Mouse (Mus musculus): ENCODE results near the gene Nhsl1.
"Not testable (repeated sequence)": the region's sequence is repeated elsewhere in the genome, so short reads cannot be mapped to it uniquely, and the experiment has no call there.

Gene Nhsl1

DNA sequence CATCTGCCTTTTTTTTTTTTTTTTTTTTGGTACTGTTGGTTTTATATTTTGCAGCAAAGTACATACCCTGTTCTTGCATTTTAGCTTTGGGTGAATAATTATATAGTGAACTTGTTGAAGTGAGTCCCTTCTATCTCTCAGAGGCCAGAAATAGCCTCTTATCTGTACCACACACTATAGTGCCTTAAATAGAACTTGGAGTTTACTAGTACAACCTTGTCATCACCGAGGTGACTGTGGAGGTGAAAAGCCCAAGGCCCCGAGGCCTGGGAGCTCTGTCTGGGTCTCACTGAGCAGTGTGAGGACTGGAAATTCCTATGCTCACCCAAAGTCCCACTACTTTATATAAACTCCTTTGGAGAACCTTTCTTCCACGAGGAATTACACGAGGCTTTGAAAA is 128.5 kb downstream of the Nhsl1 start:
- DNase-seq = no peak

DNA sequence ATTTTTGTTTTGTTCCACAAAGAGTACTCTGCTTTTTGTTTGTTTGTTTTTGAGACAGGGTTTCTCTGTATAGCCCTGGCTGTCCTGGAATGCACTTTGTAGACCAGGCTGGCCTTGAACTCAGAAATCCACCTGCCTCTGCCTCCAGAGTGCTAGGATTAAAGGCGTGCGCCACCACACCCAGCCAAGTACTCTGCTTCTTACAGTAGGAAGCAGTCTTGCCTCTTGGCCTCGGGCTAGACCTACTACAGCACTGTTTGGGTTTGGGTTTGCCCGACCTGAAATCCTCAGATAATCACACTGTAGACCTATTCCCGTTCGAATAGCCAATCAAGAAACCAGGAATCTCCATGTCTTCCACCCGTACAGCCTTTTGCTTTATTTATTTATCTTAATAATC is 130.1 kb downstream of the Nhsl1 start:
- not testable (repeated sequence) for DNase-seq

DNA sequence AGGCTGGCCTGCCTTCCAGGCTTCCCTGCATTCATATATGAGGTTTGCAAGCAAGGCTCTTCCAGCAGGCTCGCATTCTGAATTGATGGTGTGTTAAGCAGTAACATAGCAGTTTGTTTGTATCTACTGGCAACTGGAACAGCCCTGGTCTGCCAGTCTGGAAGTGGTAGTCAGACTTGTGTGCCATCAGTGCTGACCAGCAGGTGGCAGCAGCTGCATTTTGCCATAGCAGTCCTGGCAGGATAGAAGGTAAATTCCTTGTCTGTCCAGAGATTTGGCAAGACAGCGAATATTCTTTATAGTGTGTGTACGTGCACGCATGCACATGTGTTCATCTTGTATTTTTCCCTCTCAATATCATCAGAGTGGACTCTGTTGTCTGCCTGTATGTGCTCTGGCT is 134.6 kb downstream of the Nhsl1 start:
- peak; percentile 92 for DNase-seq

DNA sequence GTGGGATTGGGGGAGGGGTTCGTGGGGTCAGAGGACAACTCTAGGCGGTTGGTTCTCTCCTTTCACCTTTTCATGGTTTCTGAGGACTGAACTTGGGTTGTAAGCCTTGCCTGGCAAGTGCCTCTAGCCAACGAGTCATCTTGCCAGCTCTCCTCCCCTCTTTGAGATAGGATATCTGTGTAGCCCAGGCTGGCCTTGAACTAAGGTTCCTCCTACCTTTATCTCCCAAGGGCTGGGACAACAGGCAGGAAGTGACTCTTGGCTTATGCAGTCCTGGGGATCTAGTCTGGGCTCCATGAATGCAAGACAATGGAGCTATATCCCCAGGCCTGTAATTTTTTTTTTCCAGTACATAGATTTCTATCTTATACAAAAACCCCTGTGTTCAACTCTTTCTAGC is 135.4 kb downstream of the Nhsl1 start:
- no peak for DNase-seq

DNA sequence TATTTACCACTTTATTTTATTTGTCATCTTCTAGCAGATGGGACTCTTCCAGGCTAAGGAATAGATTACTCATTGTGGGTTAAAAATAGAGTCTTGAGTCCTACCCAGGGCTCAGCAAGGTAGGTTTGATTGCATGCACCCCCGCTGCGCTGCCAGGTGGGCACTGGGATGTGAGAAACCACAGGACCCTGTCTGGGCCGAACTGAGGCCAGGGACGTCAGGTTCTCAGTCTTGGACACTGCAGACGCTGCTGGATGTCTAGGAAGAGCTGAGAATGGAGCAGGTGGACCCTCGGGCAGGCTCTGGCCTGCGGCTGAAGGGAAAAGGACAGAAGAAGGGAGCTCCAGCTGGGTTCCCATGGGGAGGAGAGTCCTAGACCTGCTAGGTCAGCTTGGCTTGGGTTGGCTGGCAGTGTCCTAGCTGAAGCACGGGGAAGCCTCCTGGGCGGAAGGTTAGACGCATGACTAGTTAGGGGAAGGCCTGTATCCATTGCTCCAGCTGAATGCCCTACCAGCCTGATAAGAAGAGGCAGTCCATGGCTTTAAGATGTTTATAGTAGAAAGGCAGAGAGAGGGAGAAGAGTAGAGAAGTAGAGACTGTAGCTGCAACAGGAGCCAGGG is 136.6 kb downstream of the Nhsl1 start:
- DNase-seq = no peak

DNA sequence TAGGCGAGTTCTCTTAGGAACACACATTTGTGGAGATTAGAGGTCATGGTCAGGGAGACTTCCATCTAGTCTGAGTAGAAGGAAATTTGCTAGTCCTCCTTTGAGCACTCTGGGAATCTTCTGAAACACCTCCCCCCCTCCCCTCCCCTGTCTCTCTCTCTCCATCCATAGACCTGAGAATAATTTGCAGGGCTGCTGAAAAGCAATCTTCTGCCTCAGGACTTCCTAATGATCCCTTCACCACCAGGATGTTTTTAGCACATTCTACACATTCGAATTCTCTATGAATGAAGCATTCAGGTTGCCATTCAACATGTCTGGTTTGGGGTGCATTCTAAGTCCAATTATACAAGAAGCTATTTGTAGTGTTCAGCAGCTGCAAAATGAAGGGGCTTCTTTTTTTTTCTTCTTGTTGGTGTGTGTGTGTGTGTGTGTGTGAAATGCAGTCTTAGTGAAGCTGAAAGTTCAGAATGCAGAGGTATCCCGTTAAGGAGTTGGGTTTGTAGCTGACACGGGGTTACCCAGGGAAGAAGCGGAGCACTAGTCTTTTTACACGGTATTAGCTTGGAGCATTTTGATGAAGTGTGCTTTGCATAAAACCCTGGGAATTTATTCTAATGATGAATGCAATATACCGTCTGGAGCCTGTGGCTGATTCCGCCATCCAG is 139.2 kb downstream of the Nhsl1 start:
- DNase-seq = no peak

DNA sequence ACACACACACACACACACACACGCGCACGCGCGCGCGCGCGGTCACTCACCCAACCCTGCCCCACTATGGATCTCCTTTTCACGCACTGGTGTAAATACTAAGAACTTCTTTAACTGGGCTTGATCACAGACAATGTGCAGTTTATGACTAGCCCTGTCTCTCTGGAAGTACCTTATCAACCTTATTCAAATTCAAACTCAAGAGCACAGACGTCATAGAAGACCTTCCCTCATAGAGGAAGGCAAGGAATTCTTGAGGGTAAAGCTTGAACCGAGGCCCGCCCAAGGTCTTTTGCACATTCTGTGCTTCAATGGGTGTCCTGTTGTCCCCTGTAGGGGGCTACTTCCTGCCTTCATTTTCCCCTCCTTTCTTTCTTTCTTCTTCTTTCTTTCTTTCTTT is 142.6 kb downstream of the Nhsl1 start:
- DNase-seq = no peak

DNA sequence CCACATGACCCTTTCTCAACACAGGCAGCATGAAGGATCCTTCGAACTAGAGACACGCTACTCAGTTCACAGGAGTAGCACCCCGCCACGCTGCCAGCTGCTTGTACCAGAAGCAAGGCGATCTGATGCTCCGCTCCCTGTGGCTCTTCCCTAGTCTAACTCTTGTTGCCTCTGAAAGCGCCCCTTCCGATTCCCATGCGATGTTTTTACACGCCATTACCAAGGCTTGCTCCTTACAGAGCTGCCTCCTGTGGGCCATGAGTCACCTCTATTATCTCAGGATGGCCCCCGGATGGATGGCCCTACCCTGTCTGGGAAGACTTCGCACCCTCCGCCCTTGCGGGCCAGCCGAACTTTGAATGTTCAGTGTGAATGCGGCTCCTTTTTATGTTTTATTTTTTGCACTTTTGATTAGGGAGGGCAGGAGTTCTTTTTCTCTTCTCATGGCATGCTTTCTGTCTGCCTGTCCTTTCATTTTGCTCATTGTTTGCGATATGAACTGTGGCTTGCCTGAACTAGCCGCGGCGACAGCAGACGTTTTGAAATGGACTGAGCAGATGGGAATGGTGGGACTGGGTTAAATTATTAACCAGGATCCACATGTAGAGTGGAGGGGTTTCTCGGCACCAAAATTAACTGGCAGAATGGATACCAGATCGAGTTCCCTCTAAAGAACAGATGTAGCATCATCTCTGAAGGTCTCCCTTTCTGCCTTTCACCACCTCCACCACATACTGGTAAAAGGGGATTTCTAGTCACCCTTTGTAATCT is 144.5 kb downstream of the Nhsl1 start:
- DNase-seq = no peak

DNA sequence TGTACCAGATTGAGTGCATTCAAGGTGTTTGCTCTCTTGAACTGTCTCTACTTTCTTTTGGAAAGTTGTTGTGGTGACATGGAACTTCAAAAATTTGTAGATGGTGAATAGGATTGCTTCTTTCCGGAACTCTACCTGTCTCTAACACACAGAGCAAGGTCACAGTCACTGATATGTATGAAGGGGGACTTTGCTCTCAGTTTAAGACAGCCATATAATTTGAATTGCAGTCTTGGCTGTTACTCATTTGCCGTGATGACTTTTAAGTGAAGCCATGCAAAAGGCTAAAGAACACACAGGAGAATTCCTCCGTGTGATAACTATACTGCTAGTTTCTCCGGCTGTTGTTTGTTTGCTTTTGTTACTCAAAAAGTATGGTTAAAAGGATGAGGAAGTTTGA is 149.6 kb downstream of the Nhsl1 start:
- no peak for DNase-seq

DNA sequence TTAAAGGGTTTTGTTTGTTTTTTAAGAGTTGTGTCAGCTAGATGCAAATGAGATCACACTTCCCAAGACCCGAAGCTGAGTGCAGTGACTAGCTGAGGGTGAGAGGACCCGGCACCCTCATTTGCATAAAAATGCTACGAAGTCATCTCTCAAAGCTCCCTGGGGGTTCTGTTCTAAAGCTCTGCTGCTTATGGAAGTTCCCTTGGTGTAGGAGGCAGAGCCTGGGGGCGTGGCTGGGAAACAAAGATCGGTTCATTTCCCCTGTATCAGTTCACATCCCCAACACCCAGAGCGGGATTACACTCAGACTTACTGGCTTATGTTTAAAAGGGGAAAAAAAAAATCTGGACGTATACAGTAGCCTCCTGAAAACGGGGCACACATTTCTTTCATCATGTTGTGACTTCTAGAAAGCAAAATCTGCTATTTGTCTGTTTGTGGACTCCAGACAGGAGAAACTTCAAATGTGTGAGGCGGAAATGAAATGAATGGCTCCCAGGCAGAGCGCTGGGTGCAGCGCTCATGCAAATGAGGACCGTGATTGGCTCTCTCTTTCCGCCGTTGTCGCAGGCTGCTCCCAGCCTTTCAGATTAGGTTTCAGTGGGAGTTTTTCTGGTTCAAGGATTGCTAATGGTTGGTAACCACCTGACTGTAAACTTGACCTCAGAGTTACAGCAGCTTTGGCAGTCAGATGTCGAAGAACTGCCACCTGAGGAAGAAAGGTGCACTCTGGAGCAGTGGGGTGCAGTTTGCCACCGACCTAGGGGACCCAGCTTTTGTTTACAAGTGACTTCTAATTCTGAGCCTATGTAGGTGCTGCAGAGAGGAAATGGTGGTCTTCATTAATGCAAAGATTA is 150.7 kb downstream of the Nhsl1 start:
- peak; percentile 58 for DNase-seq

DNA sequence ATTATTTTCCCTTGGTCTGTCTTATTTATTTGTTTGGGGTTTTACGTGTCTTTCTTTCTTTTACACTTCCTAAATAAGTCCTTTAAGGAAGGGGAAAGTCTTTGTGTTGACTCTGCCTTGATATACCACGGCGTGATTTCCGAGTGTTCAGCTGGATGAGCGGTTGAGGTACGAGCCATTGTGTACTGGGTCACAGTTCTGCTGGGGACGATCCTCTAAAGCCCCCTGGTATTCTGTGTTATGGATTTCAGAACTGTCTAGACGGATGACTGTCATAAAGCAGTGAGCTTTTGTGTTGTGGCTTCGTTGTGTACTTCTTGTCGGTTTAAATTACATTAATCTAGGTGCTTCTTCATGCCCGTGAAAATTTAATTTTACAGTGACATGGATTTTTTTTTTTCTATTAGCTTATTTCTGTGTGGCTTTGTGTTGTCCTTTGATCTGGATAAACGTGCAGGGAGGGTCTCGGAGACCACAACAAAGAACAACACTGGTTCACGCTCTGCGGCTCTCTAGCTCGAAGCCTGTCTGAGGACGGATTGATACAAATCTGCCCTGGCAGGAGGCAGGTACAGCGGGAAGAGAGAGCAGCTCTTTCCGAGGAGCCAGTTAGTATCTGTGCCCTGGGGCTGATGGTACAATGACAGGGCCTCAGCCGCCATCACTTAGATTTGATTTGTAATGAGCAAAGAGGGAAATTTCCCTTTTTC is 151.7 kb downstream of the Nhsl1 start:
- DNase-seq = no peak

DNA sequence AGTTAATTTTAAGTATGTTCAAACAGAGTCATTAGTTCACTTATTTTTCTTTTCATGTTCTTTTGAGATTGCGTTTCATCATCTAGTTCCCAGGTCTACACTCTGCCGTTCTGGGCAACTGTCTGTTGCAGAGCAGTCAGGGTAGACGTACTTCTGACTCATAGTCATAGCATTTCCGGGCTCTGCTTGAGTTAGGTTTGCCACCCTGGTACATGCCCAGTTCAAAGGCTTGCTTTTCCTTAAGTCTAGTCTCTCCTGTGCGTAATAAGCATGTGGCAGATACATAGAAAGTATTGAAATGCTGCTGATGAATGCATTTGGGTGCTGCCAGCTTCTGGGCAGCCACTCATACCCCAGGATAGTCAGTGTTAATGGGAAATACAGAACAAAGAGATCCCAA is 152.9 kb downstream of the Nhsl1 start:
- DNase-seq = no peak

DNA sequence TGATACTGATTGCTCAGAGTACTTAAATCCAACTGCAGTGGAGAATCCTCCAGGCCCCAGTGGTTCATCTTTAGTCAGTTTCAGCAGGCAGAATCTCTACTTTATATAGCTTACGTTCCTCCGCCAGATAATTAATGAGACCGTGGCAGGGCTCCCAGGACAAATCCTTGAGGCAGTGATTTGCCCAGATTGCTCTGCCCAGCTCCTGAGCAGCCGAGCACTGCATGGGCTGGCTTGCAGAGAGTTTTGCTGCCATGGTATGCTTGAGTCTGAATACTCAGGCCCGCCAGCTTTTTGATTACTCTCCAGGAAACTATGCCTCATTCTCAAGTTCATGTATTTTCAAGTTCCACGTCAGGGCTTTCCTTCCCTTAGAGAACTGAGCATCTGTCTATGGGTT is 156.3 kb downstream of the Nhsl1 start:
- DNase-seq = no peak

DNA sequence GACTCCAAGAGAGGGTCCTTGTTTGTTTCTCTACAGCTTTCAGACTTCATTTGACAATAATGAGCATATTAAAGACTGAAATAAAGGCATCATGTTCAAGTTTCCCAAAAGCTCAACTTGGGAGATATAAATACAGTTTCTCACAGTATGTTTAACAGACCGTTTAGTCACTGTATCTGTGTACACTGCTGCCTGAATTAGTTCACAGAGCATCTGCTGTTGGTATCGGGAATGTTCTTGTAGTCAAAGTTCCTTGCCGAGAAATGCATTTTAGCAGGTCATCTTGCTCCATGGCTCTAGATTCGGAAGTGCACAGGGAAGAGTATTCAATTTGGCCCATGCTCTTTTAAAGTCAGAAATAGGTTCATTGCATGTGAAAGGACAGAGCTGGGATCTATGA is 159.5 kb downstream of the Nhsl1 start:
- no peak for DNase-seq

DNA sequence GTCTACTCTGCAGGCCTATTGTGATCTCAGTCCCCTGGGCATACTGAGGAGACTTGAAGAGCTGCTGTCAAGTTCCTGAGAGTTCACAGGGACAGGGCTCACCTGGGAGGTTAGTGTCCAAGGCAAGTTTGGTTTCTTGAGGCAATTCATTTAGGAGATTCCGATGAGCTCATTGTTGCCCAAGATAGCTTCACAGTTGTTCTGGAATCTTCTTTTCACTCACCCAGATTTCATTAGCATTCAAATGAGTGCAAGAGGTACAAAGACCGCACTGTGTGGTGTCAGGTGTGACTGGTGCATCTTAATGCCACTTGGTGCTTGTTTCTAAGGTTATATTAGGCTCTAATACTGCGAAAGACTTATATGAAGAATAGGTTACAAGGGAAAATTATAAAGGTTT is 160.5 kb downstream of the Nhsl1 start:
- DNase-seq = no peak

DNA sequence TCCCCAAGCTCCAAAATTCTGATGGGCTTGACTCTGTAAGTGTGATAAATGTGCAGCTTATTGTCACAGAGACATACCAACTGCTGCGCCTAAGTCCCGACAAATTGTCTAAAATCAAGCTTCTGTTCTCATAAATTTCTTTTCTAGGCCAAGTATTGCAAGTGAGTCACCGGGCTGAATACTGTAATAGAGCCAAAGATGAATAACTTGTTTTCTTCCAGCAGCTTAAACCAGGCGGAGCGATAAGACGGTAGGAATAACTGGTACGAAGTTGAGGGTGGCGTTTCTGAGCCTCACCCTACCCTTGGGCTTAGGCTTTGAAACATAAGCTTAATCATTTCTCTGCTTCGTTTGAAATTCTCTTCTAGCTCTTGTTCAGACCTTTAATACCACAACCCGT is 162.1 kb downstream of the Nhsl1 start:
- no peak for DNase-seq

DNA sequence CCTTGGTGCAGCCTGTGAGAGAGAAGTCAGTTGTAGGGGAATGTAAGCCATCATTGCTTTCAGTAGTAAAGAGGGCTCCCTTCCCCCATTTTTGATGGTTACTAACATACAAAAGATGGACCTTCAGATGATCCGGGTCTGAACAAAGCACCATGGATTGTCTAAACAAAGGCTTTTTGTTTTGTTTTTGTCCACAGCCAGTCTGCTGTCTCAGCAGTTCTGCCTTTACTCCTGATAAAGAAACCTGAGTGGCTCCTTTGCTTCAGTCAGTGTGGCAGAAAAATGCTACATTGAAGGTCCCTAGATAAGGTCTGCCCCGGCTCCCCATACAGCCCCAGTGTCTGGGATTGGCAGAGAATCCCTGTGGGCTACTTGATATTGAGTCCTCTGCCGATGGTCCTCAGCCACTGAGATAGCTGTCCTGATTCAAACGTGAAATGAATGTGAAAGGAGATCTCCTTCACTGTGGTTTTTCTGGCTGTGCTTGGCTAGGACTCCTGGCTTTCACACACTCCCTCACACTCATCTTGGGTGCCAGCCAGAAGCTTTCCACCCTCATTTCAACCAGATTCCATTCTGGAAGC is 163.9 kb downstream of the Nhsl1 start:
- peak; percentile 54 for DNase-seq

DNA sequence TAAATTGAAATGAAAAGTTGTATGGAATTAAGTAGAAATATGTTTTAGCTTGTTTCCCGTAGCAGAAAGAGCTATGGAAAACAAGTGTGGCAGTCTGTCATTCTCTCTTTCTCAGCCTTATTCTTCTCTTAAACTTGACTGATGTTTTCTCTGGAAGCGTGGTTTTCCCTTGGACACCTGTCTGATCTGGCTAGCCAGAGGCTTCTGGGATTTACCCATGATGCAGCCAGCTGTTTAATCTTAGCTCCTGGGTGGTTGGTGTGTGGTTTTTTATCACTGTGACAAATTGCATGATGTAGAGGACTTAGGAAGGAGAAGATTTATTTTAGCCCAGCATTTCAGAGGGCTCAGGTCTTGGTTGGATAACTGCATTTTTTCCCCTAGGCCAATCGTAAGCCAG is 164.9 kb downstream of the Nhsl1 start:
- DNase-seq = no peak

DNA sequence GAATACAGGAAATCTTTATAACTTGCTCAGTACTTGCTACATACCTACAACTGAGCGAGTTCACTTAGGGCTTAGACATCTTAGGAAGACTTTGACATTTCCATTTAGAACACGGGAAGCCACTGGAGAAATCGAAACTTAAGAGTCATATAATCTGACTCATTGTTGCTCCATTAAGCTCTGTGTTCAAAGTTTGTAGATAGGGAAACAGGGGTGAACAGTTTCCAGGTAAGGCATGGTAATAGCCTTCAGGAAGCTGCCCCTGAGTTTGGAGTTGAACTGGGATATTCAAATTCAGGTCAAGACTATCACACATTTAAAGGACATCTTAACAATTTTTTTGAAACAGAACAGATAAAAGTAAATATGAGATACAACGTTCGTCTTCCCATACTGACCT is 165.9 kb downstream of the Nhsl1 start:
- no peak for DNase-seq

DNA sequence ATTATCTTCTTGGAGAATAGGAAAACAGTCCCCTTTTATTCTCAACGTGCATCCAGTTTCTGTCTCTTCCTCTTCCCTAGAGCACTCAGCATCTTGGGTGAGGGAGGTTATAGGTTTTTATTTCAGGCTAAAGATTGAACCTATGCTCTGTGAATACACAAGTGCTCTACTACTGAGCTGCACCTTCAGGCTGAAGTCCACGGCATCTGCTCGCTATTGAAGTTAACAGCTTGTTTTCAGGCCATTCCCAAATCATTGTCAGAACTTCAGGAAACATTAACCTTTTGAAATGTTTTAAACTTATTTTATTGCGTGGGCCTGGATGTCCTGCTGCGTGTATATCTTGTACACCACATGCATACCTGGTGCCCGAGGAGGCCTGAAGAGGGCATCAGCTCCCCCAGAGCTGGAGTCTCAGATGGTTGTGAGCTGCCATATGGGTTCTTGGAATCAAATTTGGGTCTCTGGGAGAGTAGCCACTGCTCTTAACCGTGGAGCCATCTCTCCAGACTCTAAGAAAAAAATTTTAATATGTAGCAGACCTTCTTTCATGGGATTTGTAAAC is 169.5 kb downstream of the Nhsl1 start:
- peak; percentile 43 for DNase-seq

DNA sequence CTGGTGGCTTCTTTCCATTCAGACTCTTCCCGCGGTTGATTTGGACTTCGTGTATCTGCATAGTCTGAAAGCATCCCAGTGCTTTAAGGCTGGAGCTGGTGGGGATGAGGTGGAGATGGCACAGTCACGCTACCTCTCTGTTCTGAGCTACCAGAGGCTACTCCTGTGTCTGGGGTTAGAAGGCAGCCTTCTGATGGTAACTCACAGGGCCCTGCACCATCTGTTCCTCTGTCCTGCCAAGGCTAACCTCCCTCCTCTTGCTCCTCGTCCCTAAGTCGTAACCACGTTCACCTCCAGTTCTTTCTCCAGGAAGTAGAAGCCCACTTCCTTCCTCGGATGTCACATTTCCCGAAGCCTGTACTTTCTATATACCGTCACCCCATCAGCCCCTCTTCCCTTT is 171.2 kb downstream of the Nhsl1 start:
- no peak for DNase-seq

DNA sequence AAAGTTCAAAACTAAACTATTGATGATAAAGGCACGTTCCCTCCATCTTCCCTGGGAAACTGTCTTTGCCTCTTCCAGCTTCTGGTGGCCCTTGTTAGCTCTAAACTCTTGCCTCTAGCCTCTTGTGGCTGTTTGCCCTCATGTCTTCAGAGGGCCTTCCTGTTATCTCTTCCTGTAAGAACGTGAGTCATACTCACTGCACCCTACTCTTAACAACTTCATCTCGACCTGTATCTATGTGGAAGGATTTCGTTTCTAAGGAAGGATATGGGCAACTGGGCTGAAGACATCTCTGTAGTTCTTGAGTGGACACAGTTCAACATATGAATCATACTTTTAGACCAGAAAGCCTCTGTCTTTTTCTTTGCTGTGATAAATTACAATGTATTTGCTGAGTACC is 173.2 kb downstream of the Nhsl1 start:
- DNase-seq = no peak

Measured in kidney, postnatal 10 days (tissue).